Mouse (Mus musculus): ENCODE measurements around the gene Mtr.

Mtr gene

DNA sequence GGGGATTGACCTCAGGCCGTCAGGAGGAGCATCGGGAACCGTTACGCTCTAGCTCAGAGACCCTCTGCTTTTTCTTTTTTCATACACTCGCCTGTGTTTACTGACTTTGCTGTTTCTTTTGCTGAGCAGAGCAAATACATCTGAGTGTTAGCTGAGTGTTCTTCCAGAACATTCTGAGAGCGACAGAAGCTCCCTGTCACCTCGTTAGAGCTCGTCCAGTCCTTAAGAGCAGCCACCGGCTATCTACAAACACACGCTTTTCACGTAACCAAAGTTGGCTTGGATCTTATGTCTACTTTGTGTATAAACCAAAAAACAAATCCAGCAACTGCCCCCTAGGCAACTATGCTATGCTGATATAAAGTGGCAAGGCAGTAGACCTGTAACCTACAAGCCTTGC, 26.6 kb upstream of the Mtr start:
- no peaks in the 10 kb centered on the region for H3K4me1 ChIP-seq (replicated peaks; ENCODE audit: low read depth, low read length)
- TF ChIP-seq POU5F1 (IDR thresholded peaks at IDR 0.05; ENCODE audit: borderline replicate concordance, low read length) (no peak), CTCF (conservative IDR thresholded peaks at IDR 0.05; ENCODE audit: low read length) (no peak), NANOG (IDR thresholded peaks at IDR 0.05; ENCODE audit: borderline replicate concordance, low read length) (no peak)
- no peaks in the 10 kb centered on the region for H3K9me3 ChIP-seq (ENCODE audit: low read length)
- no peak overlapping the region for H3K4me3 ChIP-seq (replicated peaks; ENCODE audit: low read length)
- H3K27me3 ChIP-seq (ENCODE audit: insufficient read depth, low read length): peaks cover 4% of the 10 kb centered on the region; the same call in 1 of the 2 replicates
- H3K36me3 ChIP-seq (ENCODE audit: insufficient read depth, low read length): peaks cover 22% of the 10 kb centered on the region

- Histone ChIP-seq H3K4me3 (replicated peaks; ENCODE audit: low read length) (no peak overlapping the region), H3K27me3 (ENCODE audit: insufficient read depth, low read length) (peaks cover 4% of the 10 kb centered on the region; the same call in 1 of the 2 replicates), H3K36me3 (ENCODE audit: insufficient read depth, low read length) (peaks cover 22% of the 10 kb centered on the region), H3K9me3 (ENCODE audit: low read length) (no peaks in the 10 kb centered on the region), H3K4me1 (replicated peaks; ENCODE audit: low read depth, low read length) (peaks cover 3% of the 10 kb centered on the region)
- TF ChIP-seq CTCF (conservative IDR thresholded peaks at IDR 0.05; ENCODE audit: low read length): no peak
Observed at GRCm38 (mm10) chr13:12283826-12284225, 25.9 kb upstream of the Mtr start.

DNA sequence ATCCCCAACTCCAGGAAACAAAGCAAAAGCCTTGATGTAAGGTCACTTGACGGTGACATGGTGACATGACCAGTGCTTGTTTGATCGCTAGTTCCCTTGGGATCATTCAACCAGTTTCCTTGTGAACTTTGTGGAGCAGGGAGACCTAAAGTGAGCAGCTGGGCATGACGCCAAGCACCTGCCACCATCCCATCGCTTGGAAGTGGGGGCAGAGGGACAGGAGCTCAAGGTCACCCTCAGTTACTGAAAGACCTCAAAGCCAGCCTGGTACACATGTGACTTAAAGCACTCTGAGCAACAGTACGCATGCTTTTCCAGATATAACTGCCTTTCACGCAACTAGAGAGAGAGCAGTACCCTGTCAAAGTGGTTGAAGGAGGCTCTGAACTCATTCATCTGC, 16.8 kb upstream of the Mtr start:
- Histone ChIP-seq H3K27me3 (ENCODE audit: insufficient read depth, low read length) (no peaks in the 10 kb centered on the region), H3K4me3 (replicated peaks; ENCODE audit: low read length) (no peak overlapping the region), H3K4me1 (replicated peaks; ENCODE audit: low read depth, low read length) (peaks cover 34% of the 10 kb centered on the region), H3K36me3 (ENCODE audit: insufficient read depth, low read length) (peaks cover 14% of the 10 kb centered on the region), H3K9me3 (ENCODE audit: low read length) (no peaks in the 10 kb centered on the region)
- TF ChIP-seq POU5F1 (IDR thresholded peaks at IDR 0.05; ENCODE audit: borderline replicate concordance, low read length) (no peak), NANOG (IDR thresholded peaks at IDR 0.05; ENCODE audit: borderline replicate concordance, low read length) (no peak), CTCF (conservative IDR thresholded peaks at IDR 0.05; ENCODE audit: low read length) (no peak)

DNA sequence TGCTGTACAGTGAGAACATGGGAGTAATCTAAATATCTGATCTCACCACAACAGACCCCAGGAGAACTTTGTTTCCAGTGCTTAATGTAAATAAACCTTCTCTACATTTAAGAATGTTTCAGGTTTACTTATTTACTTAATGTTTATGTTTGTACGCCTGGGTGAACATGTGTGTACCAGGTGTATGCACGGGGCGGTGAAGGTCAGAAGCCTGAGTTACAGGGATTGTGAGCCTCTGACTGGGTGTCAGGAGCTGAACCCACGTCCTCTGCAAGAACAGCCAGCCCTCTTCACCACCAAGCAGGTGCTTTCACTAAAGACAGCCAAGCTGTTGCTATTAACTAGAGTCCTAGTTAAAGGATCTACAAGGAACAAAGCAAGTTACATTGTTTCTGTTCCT, 16.3 kb upstream of the Mtr start:
- H3K4me3 ChIP-seq (replicated peaks; ENCODE audit: low read length): no peak overlapping the region

GRCm38 (mm10) chr13:12272953-12273352, 15.0 kb upstream of the Mtr start:
- Histone ChIP-seq H3K4me3 (replicated peaks; ENCODE audit: low read length) (no peak overlapping the region), H3K27me3 (ENCODE audit: insufficient read depth, low read length) (no peaks in the 10 kb centered on the region), H3K9me3 (ENCODE audit: low read length) (no peaks in the 10 kb centered on the region), H3K4me1 (replicated peaks; ENCODE audit: low read depth, low read length) (peaks cover 27% of the 10 kb centered on the region), H3K36me3 (ENCODE audit: insufficient read depth, low read length) (peaks cover 17% of the 10 kb centered on the region)
- TF ChIP-seq NANOG (IDR thresholded peaks at IDR 0.05; ENCODE audit: borderline replicate concordance, low read length) (no peak), CTCF (conservative IDR thresholded peaks at IDR 0.05; ENCODE audit: low read length) (peak; percentile 86)

More for the DNA sequence above, 16.3 kb upstream of the Mtr start:
- Histone ChIP-seq H3K27me3 (ENCODE audit: insufficient read depth, low read length) (no peaks in the 10 kb centered on the region), H3K36me3 (ENCODE audit: insufficient read depth, low read length) (peaks cover 13% of the 10 kb centered on the region), H3K9me3 (ENCODE audit: low read length) (no peaks in the 10 kb centered on the region), H3K4me1 (replicated peaks; ENCODE audit: low read depth, low read length) (peaks cover 34% of the 10 kb centered on the region)
- no peak for TF ChIP-seq NANOG (IDR thresholded peaks at IDR 0.05; ENCODE audit: borderline replicate concordance, low read length)
- no peak for TF ChIP-seq CTCF (conservative IDR thresholded peaks at IDR 0.05; ENCODE audit: low read length)
- no peak for TF ChIP-seq POU5F1 (IDR thresholded peaks at IDR 0.05; ENCODE audit: borderline replicate concordance, low read length)

- H3K9me3 ChIP-seq (ENCODE audit: low read length): peaks cover 11% of the 10 kb centered on the region
- TF ChIP-seq CTCF (conservative IDR thresholded peaks at IDR 0.05; ENCODE audit: low read length) (no peak), NANOG (IDR thresholded peaks at IDR 0.05; ENCODE audit: borderline replicate concordance, low read length) (no peak), POU5F1 (IDR thresholded peaks at IDR 0.05; ENCODE audit: borderline replicate concordance, low read length) (no peak)
- no peaks in the 10 kb centered on the region for H3K27me3 ChIP-seq (ENCODE audit: insufficient read depth, low read length)
- H3K36me3 ChIP-seq (ENCODE audit: insufficient read depth, low read length): peaks cover 12% of the 10 kb centered on the region; the same call in 1 of the 2 replicates
- no peak overlapping the region for H3K4me3 ChIP-seq (replicated peaks; ENCODE audit: low read length)
- H3K4me1 ChIP-seq (replicated peaks; ENCODE audit: low read depth, low read length): peaks cover 5% of the 10 kb centered on the region; the same call in 1 of the 2 replicates
Observed at GRCm38 (mm10) chr13:12267971-12268370, 10.1 kb upstream of the Mtr start.

GRCm38 (mm10) chr13:12267097-12267496, 9.2 kb upstream of the Mtr start:
- Histone ChIP-seq H3K27me3 (ENCODE audit: insufficient read depth, low read length) (no peaks in the 10 kb centered on the region), H3K36me3 (ENCODE audit: insufficient read depth, low read length) (peaks cover 12% of the 10 kb centered on the region; the same call in 1 of the 2 replicates), H3K4me3 (replicated peaks; ENCODE audit: low read length) (no peak overlapping the region), H3K9me3 (ENCODE audit: low read length) (peaks cover 11% of the 10 kb centered on the region), H3K4me1 (replicated peaks; ENCODE audit: low read depth, low read length) (peaks cover 10% of the 10 kb centered on the region; the same call in 1 of the 2 replicates)
- TF ChIP-seq NANOG (IDR thresholded peaks at IDR 0.05; ENCODE audit: borderline replicate concordance, low read length): no peak
- peak; percentile 13; the same call in 1 of the 2 replicates for TF ChIP-seq CTCF (conservative IDR thresholded peaks at IDR 0.05; ENCODE audit: low read length)
- no peak for TF ChIP-seq POU5F1 (IDR thresholded peaks at IDR 0.05; ENCODE audit: borderline replicate concordance, low read length)

- Histone ChIP-seq H3K36me3 (ENCODE audit: insufficient read depth, low read length) (peaks cover 3% of the 10 kb centered on the region; the same call in 1 of the 2 replicates), H3K9me3 (ENCODE audit: low read length) (peaks cover 41% of the 10 kb centered on the region), H3K4me1 (replicated peaks; ENCODE audit: low read depth, low read length) (peaks cover 11% of the 10 kb centered on the region; the same call in 1 of the 2 replicates), H3K4me3 (replicated peaks; ENCODE audit: low read length) (no peak overlapping the region), H3K27me3 (ENCODE audit: insufficient read depth, low read length) (no peaks in the 10 kb centered on the region)
- TF ChIP-seq CTCF (conservative IDR thresholded peaks at IDR 0.05; ENCODE audit: low read length): no peak
Observed at GRCm38 (mm10) chr13:12263996-12264395, 6.1 kb upstream of the Mtr start.

- Histone ChIP-seq H3K36me3 (ENCODE audit: insufficient read depth, low read length) (no peaks in the 10 kb centered on the region), H3K4me3 (replicated peaks; ENCODE audit: low read length) (no peak overlapping the region), H3K9me3 (ENCODE audit: low read length) (peaks cover 42% of the 10 kb centered on the region), H3K4me1 (replicated peaks; ENCODE audit: low read depth, low read length) (peaks cover 17% of the 10 kb centered on the region), H3K27me3 (ENCODE audit: insufficient read depth, low read length) (no peaks in the 10 kb centered on the region)
- no peak for TF ChIP-seq POU5F1 (IDR thresholded peaks at IDR 0.05; ENCODE audit: borderline replicate concordance, low read length)
- TF ChIP-seq NANOG (IDR thresholded peaks at IDR 0.05; ENCODE audit: borderline replicate concordance, low read length): no peak
- TF ChIP-seq CTCF (conservative IDR thresholded peaks at IDR 0.05; ENCODE audit: low read length): peak; percentile 60
Observed at GRCm38 (mm10) chr13:12261505-12261904, 3.6 kb upstream of the Mtr start.
